Mouse (Mus musculus) adrenal gland, adult 2 months (tissue): Measurements from ENCODE around the gene Iqcf4. TPM values are rescaled to one million over a fixed set of nuclear protein-coding genes. Genes with fewer than 3 reads are reported as not detected.

Experiments used
- polyA plus RNA-seq: library from polyadenylated mRNA; depleted of rRNA; stranded (reverse); fragments of >200 nt; gene quantifications from 2 replicates; pipeline ENCODE4 v1.2.3, GENCODE M21; 2012; rRNA removed
- total RNA-seq, 2 experiments: library from RNA; stranded (reverse); gene quantifications; 2 replicates each; pipeline ENCODE4 v1.2.3; 2021

Gene Iqcf4
- total and polyA plus RNA-seq, 3 experiments: not detected

Other genes with a start within 250 kb of the Iqcf4 start
- gene Dusp7, start 202.4 kb downstream of the Iqcf4 start, total RNA-seq: 10 to 100 TPM; 12.8 to 18.7 TPM
- gene Dusp7, start 202.4 kb downstream of the Iqcf4 start, polyA plus RNA-seq: 40.2 and 46.7 TPM in 2 replicates
- gene Rpl29, start 141.5 kb downstream of the Iqcf4 start, total RNA-seq: 100 to 1,000 TPM; 391 to 419 TPM
- gene Rpl29, start 141.5 kb downstream of the Iqcf4 start, polyA plus RNA-seq: 183 and 201 TPM in 2 replicates
- gene Acy1, start 132.7 kb downstream of the Iqcf4 start, total RNA-seq: 10 to 100 TPM; 12.2 to 16.9 TPM
- gene Acy1, start 132.7 kb downstream of the Iqcf4 start, polyA plus RNA-seq: 11.0 and 14.8 TPM in 2 replicates
- gene Abhd14b, start 123.5 kb downstream of the Iqcf4 start, total RNA-seq: 10 to 100 TPM; 32.6 to 46.6 TPM
- gene Abhd14b, start 123.5 kb downstream of the Iqcf4 start, polyA plus RNA-seq: 144 and 175 TPM in 2 replicates
- 10 to 100 TPM; 18.8 to 25.9 TPM for gene Abhd14a, start 123.3 kb downstream of the Iqcf4 start, total RNA-seq
- 29.0 and 33.9 TPM in 2 replicates for gene Abhd14a, start 123.3 kb downstream of the Iqcf4 start, polyA plus RNA-seq
- 10 to 100 TPM; 17.5 to 28.6 TPM for gene Pcbp4, start 117.7 kb downstream of the Iqcf4 start, total RNA-seq
- gene Pcbp4, start 117.7 kb downstream of the Iqcf4 start, polyA plus RNA-seq: 56.4 and 90.6 TPM in 2 replicates
- under 1 TPM; 0.17 TPM for gene Gpr62, start 105.1 kb downstream of the Iqcf4 start, total RNA-seq
- 0.95 and 0.99 TPM in 2 replicates for gene Gpr62, start 105.1 kb downstream of the Iqcf4 start, polyA plus RNA-seq
- 10 to 100 TPM; 41.2 to 47.0 TPM for gene Rrp9, start 95.0 kb downstream of the Iqcf4 start, total RNA-seq
- gene Rrp9, start 95.0 kb downstream of the Iqcf4 start, polyA plus RNA-seq: 36.8 and 42.2 TPM in 2 replicates
- gene Parp3, start 94.0 kb downstream of the Iqcf4 start, total RNA-seq: 10 to 100 TPM; 39.4 to 60.7 TPM
- gene Parp3, start 94.0 kb downstream of the Iqcf4 start, polyA plus RNA-seq: 65.6 and 87.4 TPM in 2 replicates
- gene Iqcf1, start 71.0 kb downstream of the Iqcf4 start, total RNA-seq: not detected
- not detected in 2 replicates for gene Iqcf1, start 71.0 kb downstream of the Iqcf4 start, polyA plus RNA-seq
- gene Iqcf5, start 56.4 kb downstream of the Iqcf4 start, total RNA-seq: not detected
- gene Iqcf5, start 56.4 kb downstream of the Iqcf4 start, polyA plus RNA-seq: not detected in 2 replicates
- gene Iqcf3, start 9.4 kb downstream of the Iqcf4 start, total RNA-seq: not detected
- not detected in 2 replicates for gene Iqcf3, start 9.4 kb downstream of the Iqcf4 start, polyA plus RNA-seq
- not detected for gene Iqcf6, start 55.6 kb upstream of the Iqcf4 start, total RNA-seq
- gene Iqcf6, start 55.6 kb upstream of the Iqcf4 start, polyA plus RNA-seq: not detected in 2 replicates
- gene Grm2, start 85.1 kb upstream of the Iqcf4 start, total RNA-seq: not detected
- not detected in 2 replicates for gene Grm2, start 85.1 kb upstream of the Iqcf4 start, polyA plus RNA-seq
- gene Tex264, start 114.9 kb upstream of the Iqcf4 start, total RNA-seq: 100 to 1,000 TPM; 128 to 130 TPM
- gene Tex264, start 114.9 kb upstream of the Iqcf4 start, polyA plus RNA-seq: 230 and 245 TPM in 2 replicates
- gene Rad54l2, start 218.2 kb upstream of the Iqcf4 start, total RNA-seq: 10 to 100 TPM; 13.2 to 24.8 TPM
- 44.6 and 68.0 TPM in 2 replicates for gene Rad54l2, start 218.2 kb upstream of the Iqcf4 start, polyA plus RNA-seq